Mouse (Mus musculus): ENCODE results near the gene Olfr1364. TPM values are rescaled to one million over a fixed set of nuclear protein-coding genes. Genes with fewer than 3 reads are reported as not detected.

Olfr1364 gene
- not detected in 2 replicates for polyA plus RNA-seq (2012; rRNA removed)
- not detected in 2 replicates for polyA plus RNA-seq (2014; fragmentation: Nextera tagmentation; extraction: Ambion mirVana)

- H3K27me3 ChIP-seq (ENCODE audit: control insufficient read depth, insufficient read depth, low read length) = no peaks in the 10 kb centered on the region
- TF ChIP-seq CTCF (IDR thresholded peaks at IDR 0.05; ENCODE audit: low read depth) (no peak), EP300 (IDR thresholded peaks at IDR 0.05; ENCODE audit: low read depth) (no peak)
- no peak for DNase-seq (ENCODE audit: low read depth in 3 of 3, low spot score in 3 of 3)
- no peaks in the 10 kb centered on the region for H3K9me3 ChIP-seq (ENCODE audit: control insufficient read depth, low read length)
- no peak within 1 kb of the TSS for H3K27ac ChIP-seq
- no peak within 1 kb of the TSS for H3K4me2 ChIP-seq (ENCODE audit: low read depth)
- H3K9ac ChIP-seq (replicated peaks) = no peak within 1 kb of the TSS
- ATAC-seq (ENCODE audit: insufficient read depth) = no peak
- no peaks in the 10 kb centered on the region for H3K36me3 ChIP-seq (replicated peaks; ENCODE audit: control insufficient read depth, insufficient read depth, low read depth)
- WGBS (ENCODE audit: insufficient replicate concordance) = 58% methylated on average over 2 of the region's 2 CpGs
- H3K4me1 ChIP-seq (replicated peaks; ENCODE audit: control insufficient read depth in 2 of 2, insufficient read depth in 2 of 2, low read length in 1 of 2) = no peaks in the 10 kb centered on the region
- H3K4me3 ChIP-seq (ENCODE audit: insufficient read depth in 1 of 2, low read depth in 2 of 2, low read length in 2 of 2) = no peak within 1 kb of the TSS
These were observed at the start of gene Olfr1364 for GRCm38 (mm10) chr13:21581659-21582058. Olfr1364 (minus strand) TSS chr13:21581759.

GRCm38 (mm10) chr13:21613922-21614321, 32.4 kb upstream of the Olfr1364 start, which contains the start of gene Olfr1362:
Olfr1362 (minus strand) TSS chr13:21614022.
- no peak within 1 kb of the TSS for H3K9ac ChIP-seq (replicated peaks)
- no peak within 1 kb of the TSS for H3K4me2 ChIP-seq (ENCODE audit: low read depth)
- no peak within 1 kb of the TSS for H3K27ac ChIP-seq
- no peaks in the 10 kb centered on the region for H3K4me1 ChIP-seq (replicated peaks; ENCODE audit: control insufficient read depth in 2 of 2, insufficient read depth in 2 of 2, low read length in 1 of 2)
- no peaks in the 10 kb centered on the region for H3K9me3 ChIP-seq (ENCODE audit: control insufficient read depth, low read length)
- H3K27me3 ChIP-seq (ENCODE audit: control insufficient read depth, insufficient read depth, low read length) = no peaks in the 10 kb centered on the region
- ATAC-seq (ENCODE audit: insufficient read depth) = no peak
- no peak for DNase-seq (ENCODE audit: low read depth in 3 of 3, low spot score in 3 of 3)
- TF ChIP-seq CTCF (IDR thresholded peaks at IDR 0.05; ENCODE audit: low read depth) = no peak
- no peak for TF ChIP-seq EP300 (IDR thresholded peaks at IDR 0.05; ENCODE audit: low read depth)
- no peak within 1 kb of the TSS for H3K4me3 ChIP-seq (ENCODE audit: insufficient read depth in 1 of 2, low read depth in 2 of 2, low read length in 2 of 2)
- H3K36me3 ChIP-seq (replicated peaks; ENCODE audit: control insufficient read depth, insufficient read depth, low read depth) = no peaks in the 10 kb centered on the region

GRCm38 (mm10) chr13:21591618-21592017, 10.1 kb upstream of the Olfr1364 start:
- no peak overlapping the region for H3K9ac ChIP-seq (replicated peaks)
- H3K4me3 ChIP-seq (ENCODE audit: insufficient read depth in 1 of 2, low read depth in 2 of 2, low read length in 2 of 2) = no peak overlapping the region
- 22% methylated on average over 2 of the region's 2 CpGs for WGBS (ENCODE audit: insufficient replicate concordance)
- H3K4me1 ChIP-seq (replicated peaks; ENCODE audit: control insufficient read depth in 2 of 2, insufficient read depth in 2 of 2, low read length in 1 of 2) = no peaks in the 10 kb centered on the region
- DNase-seq (ENCODE audit: low read depth in 3 of 3, low spot score in 3 of 3) (no peak), ATAC-seq (ENCODE audit: insufficient read depth) (no peak)
- no peak overlapping the region for H3K4me2 ChIP-seq (ENCODE audit: low read depth)
- H3K27ac ChIP-seq = no peak overlapping the region
- H3K9me3 ChIP-seq (ENCODE audit: control insufficient read depth, low read length) = no peaks in the 10 kb centered on the region
- TF ChIP-seq EP300 (IDR thresholded peaks at IDR 0.05; ENCODE audit: low read depth) = no peak
- TF ChIP-seq CTCF (IDR thresholded peaks at IDR 0.05; ENCODE audit: low read depth) = no peak
- no peaks in the 10 kb centered on the region for H3K27me3 ChIP-seq (ENCODE audit: control insufficient read depth, insufficient read depth, low read length)
- no peaks in the 10 kb centered on the region for H3K36me3 ChIP-seq (replicated peaks; ENCODE audit: control insufficient read depth, insufficient read depth, low read depth)

GRCm38 (mm10) chr13:21559793-21560192, 21.8 kb downstream of the Olfr1364 start, which contains the start of gene Olfr1535:
Olfr1535 (minus strand) TSS chr13:21559893.
- Histone ChIP-seq H3K27me3 (ENCODE audit: control insufficient read depth, insufficient read depth, low read length) (no peaks in the 10 kb centered on the region), H3K27ac (no peak within 1 kb of the TSS), H3K4me3 (ENCODE audit: insufficient read depth in 1 of 2, low read depth in 2 of 2, low read length in 2 of 2) (no peak within 1 kb of the TSS), H3K9ac (replicated peaks) (no peak within 1 kb of the TSS), H3K9me3 (ENCODE audit: control insufficient read depth, low read length) (no peaks in the 10 kb centered on the region), H3K4me1 (replicated peaks; ENCODE audit: control insufficient read depth in 2 of 2, insufficient read depth in 2 of 2, low read length in 1 of 2) (no peaks in the 10 kb centered on the region), H3K36me3 (replicated peaks; ENCODE audit: control insufficient read depth, insufficient read depth, low read depth) (no peaks in the 10 kb centered on the region), H3K4me2 (ENCODE audit: low read depth) (no peak within 1 kb of the TSS)
- WGBS (ENCODE audit: insufficient replicate concordance) = 31% methylated on average over 1 of the region's 1 CpGs
- DNase-seq (ENCODE audit: low read depth in 3 of 3, low spot score in 3 of 3) (no peak), ATAC-seq (ENCODE audit: insufficient read depth) (no peak)
- no peak for TF ChIP-seq EP300 (IDR thresholded peaks at IDR 0.05; ENCODE audit: low read depth)
- no peak for TF ChIP-seq CTCF (IDR thresholded peaks at IDR 0.05; ENCODE audit: low read depth)

- H3K9me3 ChIP-seq (ENCODE audit: control insufficient read depth, low read length) = no peaks in the 10 kb centered on the region
- 36% methylated on average over 3 of the region's 3 CpGs for WGBS (ENCODE audit: insufficient replicate concordance)
- TF ChIP-seq EP300 (IDR thresholded peaks at IDR 0.05; ENCODE audit: low read depth) (no peak), CTCF (IDR thresholded peaks at IDR 0.05; ENCODE audit: low read depth) (no peak)
- H3K4me2 ChIP-seq (ENCODE audit: low read depth) = no peak overlapping the region; the same call in 1 of the 2 replicates
- no peak overlapping the region for H3K4me3 ChIP-seq (ENCODE audit: insufficient read depth in 1 of 2, low read depth in 2 of 2, low read length in 2 of 2)
- H3K27ac ChIP-seq = no peak overlapping the region
- no peak overlapping the region for H3K9ac ChIP-seq (replicated peaks)
- no peaks in the 10 kb centered on the region for H3K36me3 ChIP-seq (replicated peaks; ENCODE audit: control insufficient read depth, insufficient read depth, low read depth)
- no peaks in the 10 kb centered on the region for H3K4me1 ChIP-seq (replicated peaks; ENCODE audit: control insufficient read depth in 2 of 2, insufficient read depth in 2 of 2, low read length in 1 of 2)
- no peak for ATAC-seq (ENCODE audit: insufficient read depth)
- H3K27me3 ChIP-seq (ENCODE audit: control insufficient read depth, insufficient read depth, low read length) = no peaks in the 10 kb centered on the region
- no peak for DNase-seq (ENCODE audit: low read depth in 3 of 3, low spot score in 3 of 3)
These were observed 31.0 kb downstream of the Olfr1364 start for GRCm38 (mm10) chr13:21550416-21551110.
